Mouse (Mus musculus): ENCODE measurements around the gene Defa36.
"Not testable (repeated sequence)": the region's sequence is repeated elsewhere in the genome, so short reads cannot be mapped to it uniquely, and the experiment has no call there.

The Defa36 gene

GRCm38 (mm10) chr8:21427111-21427510, at the start of gene Defa36:
Defa36 (plus strand) TSS chr8:21427411.
- DNase-seq (ENCODE audit: low spot score) = not testable (repeated sequence)

- not testable (repeated sequence) for DNase-seq (ENCODE audit: low spot score)
Measured at GRCm38 (mm10) chr8:21378215-21378614, 49.0 kb upstream of the Defa36 start, which contains the start of gene Defa2. Defa2 (plus strand) TSS chr8:21378515.

GRCm38 (mm10) chr8:21391511-21391910, 35.7 kb upstream of the Defa36 start, which contains the start of gene Defa33:
Defa33 (plus strand) TSS chr8:21391811.
- not testable (repeated sequence) for DNase-seq (ENCODE audit: low spot score)

GRCm38 (mm10) chr8:21456460-21456859, 29.2 kb downstream of the Defa36 start, which contains the start of gene Gm7849:
Gm7849 (minus strand) TSS chr8:21456560.
- not testable (repeated sequence) for DNase-seq (ENCODE audit: low spot score)
